Mouse (Mus musculus): Measurements from ENCODE around the gene Rpl36al. TPM values are rescaled to one million over a fixed set of nuclear protein-coding genes. Genes with fewer than 3 reads are reported as not detected.

Gene Rpl36al
- polyA plus RNA-seq, 1 experiment from 2014 or later, result 469 TPM

GRCm38 (mm10) chr12:69190074-69190473 lies 6.2 kb upstream of the Rpl36al start:
- H3K27me3 ChIP-seq, result no peaks in the 10 kb centered on the region
- H3K9me3 ChIP-seq (replicated peaks), result no peaks in the 10 kb centered on the region
- WGBS, result 96% methylated on average over 9 of the region's 9 CpGs
- H3K9ac ChIP-seq, result no peak overlapping the region
- H3K4me1 ChIP-seq, result peaks cover 18% of the 10 kb centered on the region
- no peak overlapping the region for H3K4me3 ChIP-seq
- ATAC-seq, result no peak
- H3K27ac ChIP-seq, result no peak overlapping the region
- peaks cover 33% of the 10 kb centered on the region for H3K36me3 ChIP-seq (ENCODE audit: poor library complexity, severe bottlenecking)
- no peak overlapping the region for H3K4me2 ChIP-seq

- Histone ChIP-seq H3K4me1 (peaks cover 32% of the 10 kb centered on the region), H3K4me2 (peak overlapping the region; percentile 5; the same call in 1 of the 2 replicates)
- WGBS, result 70% methylated on average over 5 of the region's 5 CpGs
Measured at GRCm38 (mm10) chr12:69186811-69187471, 3.1 kb upstream of the Rpl36al start.

GRCm38 (mm10) chr12:69185371-69185770 lies 1.5 kb upstream of the Rpl36al start:
- Histone ChIP-seq H3K27me3 (no peaks in the 10 kb centered on the region), H3K4me1 (peaks cover 32% of the 10 kb centered on the region)
- 78% methylated on average over 7 of the region's 7 CpGs for WGBS

More at GRCm38 (mm10) chr12:69186811-69187471, 3.1 kb upstream of the Rpl36al start:
- ATAC-seq, result no peak
- Histone ChIP-seq H3K4me3 (no peak overlapping the region), H3K9me3 (replicated peaks) (no peaks in the 10 kb centered on the region), H3K27me3 (no peaks in the 10 kb centered on the region), H3K36me3 (ENCODE audit: poor library complexity, severe bottlenecking) (peaks cover 35% of the 10 kb centered on the region), H3K9ac (no peak overlapping the region), H3K27ac (no peak overlapping the region)

GRCm38 (mm10) chr12:69184342-69185295 lies 736 bp upstream of the Rpl36al start:
- H3K4me3 ChIP-seq, result peak overlapping the region; percentile 89
- H3K4me1 ChIP-seq, result peaks cover 32% of the 10 kb centered on the region
- peak overlapping the region; percentile 84 for H3K9ac ChIP-seq
- ATAC-seq, result peak; percentile 73
- H3K27ac ChIP-seq, result peak overlapping the region; percentile 84
- peaks cover 32% of the 10 kb centered on the region for H3K36me3 ChIP-seq (ENCODE audit: poor library complexity, severe bottlenecking)
- no peaks in the 10 kb centered on the region for H3K9me3 ChIP-seq (replicated peaks)
- no peaks in the 10 kb centered on the region for H3K27me3 ChIP-seq
- 3% methylated on average over 57 of the region's 86 CpGs for WGBS
- peak overlapping the region; percentile 98 for H3K4me2 ChIP-seq

More at GRCm38 (mm10) chr12:69185371-69185770, 1.5 kb upstream of the Rpl36al start:
- Histone ChIP-seq H3K4me2 (peak overlapping the region; percentile 98), H3K4me3 (peak overlapping the region; percentile 89), H3K27ac (no peak overlapping the region), H3K9me3 (replicated peaks) (no peaks in the 10 kb centered on the region), H3K36me3 (ENCODE audit: poor library complexity, severe bottlenecking) (peaks cover 39% of the 10 kb centered on the region), H3K9ac (peak overlapping the region; percentile 84)
- no peak for ATAC-seq

GRCm38 (mm10) chr12:69181800-69182199 lies 2.1 kb downstream of the Rpl36al start:
- H3K27me3 ChIP-seq, result no peaks in the 10 kb centered on the region
- H3K4me3 ChIP-seq, result no peak overlapping the region
- H3K9ac ChIP-seq, result no peak overlapping the region
- WGBS, result 87% methylated on average over 4 of the region's 4 CpGs
- no peak for ATAC-seq
- no peak overlapping the region for H3K27ac ChIP-seq
- no peak overlapping the region for H3K4me2 ChIP-seq
- H3K4me1 ChIP-seq, result peaks cover 25% of the 10 kb centered on the region
- peaks cover 15% of the 10 kb centered on the region for H3K36me3 ChIP-seq (ENCODE audit: poor library complexity, severe bottlenecking)
- no peaks in the 10 kb centered on the region for H3K9me3 ChIP-seq (replicated peaks)

GRCm38 (mm10) chr12:69179371-69179770 lies 4.5 kb downstream of the Rpl36al start:
- no peak overlapping the region for H3K4me2 ChIP-seq
- no peaks in the 10 kb centered on the region for H3K9me3 ChIP-seq (replicated peaks)
- WGBS, result 74% methylated on average over 12 of the region's 12 CpGs
- H3K27me3 ChIP-seq, result no peaks in the 10 kb centered on the region
- peaks cover 25% of the 10 kb centered on the region for H3K36me3 ChIP-seq (ENCODE audit: poor library complexity, severe bottlenecking)
- no peak overlapping the region for H3K27ac ChIP-seq
- ATAC-seq, result no peak
- peaks cover 9% of the 10 kb centered on the region for H3K4me1 ChIP-seq
- H3K9ac ChIP-seq, result no peak overlapping the region
- no peak overlapping the region for H3K4me3 ChIP-seq

GRCm38 (mm10) chr12:69177526-69177925 lies 6.4 kb downstream of the Rpl36al start:
- no peak for ATAC-seq
- 0 out of 2 replicates have a peak, but pooled peaks cover 3% of the 10 kb centered on the region for H3K4me1 ChIP-seq
- H3K36me3 ChIP-seq (ENCODE audit: poor library complexity, severe bottlenecking), result peaks cover 29% of the 10 kb centered on the region
- H3K9me3 ChIP-seq (replicated peaks), result no peaks in the 10 kb centered on the region
- no peak overlapping the region for H3K27ac ChIP-seq
- whole genome bisulfite sequencing, result 77% methylated on average over 3 of the region's 3 CpGs
- no peak overlapping the region for H3K4me2 ChIP-seq
- no peaks in the 10 kb centered on the region for H3K27me3 ChIP-seq
- H3K4me3 ChIP-seq, result no peak overlapping the region
- H3K9ac ChIP-seq, result no peak overlapping the region

GRCm38 (mm10) chr12:69175975-69176374 lies 7.9 kb downstream of the Rpl36al start:
- no peak overlapping the region for H3K4me3 ChIP-seq
- H3K9me3 ChIP-seq (replicated peaks), result no peaks in the 10 kb centered on the region
- no peaks in the 10 kb centered on the region for H3K4me1 ChIP-seq
- H3K27ac ChIP-seq, result no peak overlapping the region
- H3K4me2 ChIP-seq, result no peak overlapping the region
- H3K36me3 ChIP-seq (ENCODE audit: poor library complexity, severe bottlenecking), result peaks cover 19% of the 10 kb centered on the region; the same call in 1 of the 2 replicates
- no peak for ATAC-seq
- H3K27me3 ChIP-seq, result no peaks in the 10 kb centered on the region
- WGBS, result 96% methylated on average over 3 of the region's 3 CpGs
- H3K9ac ChIP-seq, result no peak overlapping the region

- WGBS, result 92% methylated on average over 2 of the region's 2 CpGs
Measured at GRCm38 (mm10) chr12:69171307-69171706, 12.6 kb downstream of the Rpl36al start.

GRCm38 (mm10) chr12:69168461-69169106 lies 15.3 kb downstream of the Rpl36al start, which contains the start of gene Lrr1:
Gene Lrr1, plus strand, starts transcription at chr12:69168814.
- under 1% methylated on average over 40 of the region's 40 CpGs for WGBS
- peak within 1 kb of the TSS; percentile 67 for H3K4me3 ChIP-seq
- no peaks in the 10 kb centered on the region for H3K27me3 ChIP-seq
- H3K27ac ChIP-seq, result peak within 1 kb of the TSS; percentile 48
- H3K9ac ChIP-seq, result peak within 1 kb of the TSS; percentile 70
- no peaks in the 10 kb centered on the region for H3K9me3 ChIP-seq (replicated peaks)
- peaks cover 7% of the 10 kb centered on the region; the same call in 1 of the 2 replicates for H3K36me3 ChIP-seq (ENCODE audit: poor library complexity, severe bottlenecking)
- peak within 1 kb of the TSS; percentile 73 for H3K4me2 ChIP-seq
- ATAC-seq, result peak; percentile 95
- H3K4me1 ChIP-seq, result peaks cover 15% of the 10 kb centered on the region

More at GRCm38 (mm10) chr12:69171307-69171706, 12.6 kb downstream of the Rpl36al start:
- no peak overlapping the region for H3K27ac ChIP-seq
- no peak for ATAC-seq
- H3K4me1 ChIP-seq, result peaks cover 15% of the 10 kb centered on the region
- H3K9ac ChIP-seq, result no peak overlapping the region
- no peak overlapping the region for H3K4me3 ChIP-seq
- peaks cover 13% of the 10 kb centered on the region; the same call in 1 of the 2 replicates for H3K36me3 ChIP-seq (ENCODE audit: poor library complexity, severe bottlenecking)
- no peaks in the 10 kb centered on the region for H3K9me3 ChIP-seq (replicated peaks)
- no peaks in the 10 kb centered on the region for H3K27me3 ChIP-seq
- H3K4me2 ChIP-seq, result no peak overlapping the region

GRCm38 (mm10) chr12:69167656-69168460 lies 16.0 kb downstream of the Rpl36al start:
- 7% methylated on average over 18 of the region's 18 CpGs for WGBS
- ATAC-seq, result peak; percentile 37
- peak overlapping the region; percentile 70 for H3K9ac ChIP-seq
- no peaks in the 10 kb centered on the region for H3K9me3 ChIP-seq (replicated peaks)
- no peaks in the 10 kb centered on the region for H3K27me3 ChIP-seq
- peaks cover 15% of the 10 kb centered on the region for H3K4me1 ChIP-seq
- H3K4me3 ChIP-seq, result peak overlapping the region; percentile 67
- H3K36me3 ChIP-seq (ENCODE audit: poor library complexity, severe bottlenecking), result peaks cover 4% of the 10 kb centered on the region; the same call in 1 of the 2 replicates
- H3K27ac ChIP-seq, result no peak overlapping the region
- H3K4me2 ChIP-seq, result peak overlapping the region; percentile 73

Measured in forebrain, embryonic 13.5 days (tissue).